Mouse (Mus musculus) embryonic stem cell, embryonic (primary cell): ENCODE data around the gene Aldh3b3.

Source experiments
- CTCF ChIA-PET, 4 experiments: fragments of 300-600 bp in 2 of 4; fragments of 350-600 bp in 2 of 4; sonication (Branson Sonifier 250); formaldehyde crosslinking; loops; one replicate each; lab custom pipeline; 2022; ENCODE audit warnings: inconsistent platforms in 2 of 4; lab: Charles Lee
- POLR2A ChIA-PET, 4 experiments: fragments of 300-600 bp in 2 of 4; fragments of 350-600 bp in 2 of 4; sonication (Branson Sonifier 250); formaldehyde crosslinking; loops; one replicate each; lab custom pipeline; 2022; ENCODE audit warnings: antibody characterized with exemption in 4 of 4, inconsistent platforms in 1 of 4; lab: Charles Lee

Aldh3b3 gene

DNA sequence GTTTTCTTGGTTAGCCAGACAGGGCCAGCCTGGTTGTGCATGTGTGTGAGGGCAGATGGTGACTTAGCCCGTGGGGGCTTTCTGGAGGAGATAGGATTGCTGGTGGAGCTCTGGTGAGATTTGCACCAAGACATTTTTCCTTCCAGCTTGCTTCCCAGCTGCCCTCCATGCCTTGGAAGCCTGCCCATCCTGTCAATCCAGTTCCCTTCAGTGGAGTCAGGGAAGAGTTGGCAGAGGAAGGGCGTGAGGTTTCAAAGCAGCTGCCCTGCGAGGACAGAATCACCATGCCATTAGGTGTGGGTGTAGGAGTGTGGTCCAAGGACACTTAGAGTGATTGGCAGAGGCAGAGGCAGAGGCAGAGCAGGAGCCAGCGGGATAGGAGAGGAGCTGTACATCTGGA, at the start of gene Aldh3b3:
Gene Aldh3b3, plus strand, starts transcription at position 176 of the 400 bp plus-strand sequence.
- ChIA-PET POLR2A (interaction anchor here in 2 of 4 experiments (0.8 to 1.0 kb wide), 2 partner anchors 12 to 14 kb away, joined by 3 to 4 read pairs; partner anchors contain the start of gene Aldh3b2 (in 1 of the 2)), CTCF (interaction anchor here in 3 of 4 experiments (0.6 to 5.6 kb wide), 6 partner anchors 12 to 89 kb away, joined by 3 to 31 read pairs (median 7); no protein-coding TSS in a partner anchor)

GRCm38 (mm10) chr19:3910206-3910605, 48.2 kb upstream of the Aldh3b3 start:
- POLR2A ChIA-PET = interaction anchor here in 2 of 4 experiments (0.7 to 4.0 kb wide), 8 partner anchors 14 to 187 kb away, joined by 3 to 33 read pairs (median 4); partner anchors contain the start of genes Cdk2ap2 (in 1 of the 2) and Chka (in 1 of the 2)
- CTCF ChIA-PET = interaction anchor here in 1 of 4 experiments (1.0 kb wide), 1 partner anchor 19 kb away, joined by 3 read pairs; no protein-coding TSS in a partner anchor

GRCm38 (mm10) chr19:3912337-3913204, 45.9 kb upstream of the Aldh3b3 start, which contains the start of gene Ndufs8:
TSS of gene Ndufs8 (minus strand) at chr19:3912774.
- CTCF ChIA-PET = interaction anchor here in 3 of 4 experiments (0.6 to 1.8 kb wide), 40 partner anchors 8 to 566 kb away, joined by 3 to 15 read pairs (median 4); partner anchors contain the start of genes Aip (in 1 of the 3), Aldh3b1 (in 1 of the 3), Gm49405 (in 1 of the 3) and Gstp2 (in 1 of the 3)
- POLR2A ChIA-PET = interaction anchor here (0.6 to 4.0 kb wide), 119 partner anchors 8 to 899 kb away, joined by 3 to 33 read pairs (median 4); partner anchors contain the start of genes Aldh3b1 (in 4 of the 4), Gm49405 (in 3 of the 4), Nudt8 (in 3 of the 4) and Cdk2ap2 (in 2 of the 4)

DNA sequence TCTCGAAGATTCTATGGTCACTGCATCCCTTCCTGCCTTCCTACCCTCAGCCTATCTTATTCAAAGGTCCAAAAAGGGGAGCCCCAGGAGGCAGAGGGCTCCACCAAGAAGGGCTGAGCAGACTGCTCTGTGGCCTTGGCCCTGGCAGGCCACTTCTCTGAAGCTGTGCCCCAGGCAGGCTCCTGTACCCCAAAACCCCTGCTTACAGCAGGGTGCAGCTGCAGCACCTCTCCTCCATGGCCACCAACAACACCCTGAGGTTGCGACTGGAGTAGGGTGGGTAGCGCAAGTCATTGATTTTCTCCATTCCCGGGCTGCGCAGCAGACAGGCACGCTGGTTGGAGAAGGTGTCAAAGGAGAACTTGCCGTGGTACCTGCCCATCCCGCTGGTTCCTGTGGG, 44.8 kb upstream of the Aldh3b3 start:
- CTCF ChIA-PET = interaction anchor here in 3 of 4 experiments (0.6 to 1.8 kb wide), 10 partner anchors 9 to 195 kb away, joined by 3 to 15 read pairs (median 6); partner anchors contain the start of genes Aldh3b1 (in 1 of the 3) and Gstp2 (in 1 of the 3)

GRCm38 (mm10) chr19:3914535-3914934, 43.9 kb upstream of the Aldh3b3 start:
- ChIA-PET POLR2A (interaction anchor here in 2 of 4 experiments (0.7 to 3.3 kb wide), 10 partner anchors 8 to 206 kb away, joined by 3 to 32 read pairs (median 4); partner anchors contain the start of genes Aldh3b1 (in 2 of the 2) and 1810055G02Rik (in 1 of the 2)), CTCF (interaction anchor here in 2 of 4 experiments (0.6 to 1.4 kb wide), 4 partner anchors 9 to 255 kb away, joined by 3 to 6 read pairs (median 4); partner anchors contain the start of genes Gm49405 (in 1 of the 2) and Nudt8 (in 1 of the 2))

More for the DNA sequence above, 44.8 kb upstream of the Aldh3b3 start:
- POLR2A ChIA-PET = interaction anchor here (0.7 to 4.0 kb wide), 39 partner anchors 10 to 318 kb away, joined by 3 to 33 read pairs (median 6); partner anchors contain the start of genes Aldh3b1 (in 3 of the 4), 1810055G02Rik (in 1 of the 4), Gm49405 (in 1 of the 4) and Gstp3 (in 1 of the 4)

- ChIA-PET CTCF (interaction anchor here in 1 of 4 experiments (1.9 kb wide), 1 partner anchor 64 kb away, joined by 7 read pairs; no protein-coding TSS in a partner anchor), POLR2A (interaction anchor here in 2 of 4 experiments (0.6 to 2.0 kb wide), 10 partner anchors 12 to 337 kb away, joined by 3 to 7 read pairs (median 3); partner anchors contain the start of gene Aldh3b1 (in 1 of the 2))
These were observed 41.7 kb upstream of the Aldh3b3 start for GRCm38 (mm10) chr19:3916727-3917126.

DNA sequence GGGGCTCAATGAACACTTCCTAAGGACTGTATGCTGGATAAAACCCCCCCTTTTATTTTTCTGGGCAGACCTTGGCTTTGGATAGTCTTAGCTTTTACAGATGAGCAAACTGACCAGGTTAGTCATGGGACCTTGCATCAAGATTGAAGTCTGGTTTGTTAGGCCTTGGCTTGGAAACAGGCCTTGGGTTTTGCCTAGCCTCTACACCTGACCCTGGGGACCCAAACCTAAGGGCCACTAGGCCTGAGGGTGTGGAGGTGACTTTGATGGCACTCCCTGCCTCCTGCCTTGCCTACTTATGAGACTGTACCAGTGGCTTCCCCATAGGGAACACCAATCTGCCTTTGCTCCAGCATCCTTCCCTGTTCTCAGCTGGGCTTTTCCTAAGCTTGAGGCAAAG, 38.5 kb upstream of the Aldh3b3 start:
- CTCF ChIA-PET = interaction anchor here in 2 of 4 experiments (0.6 to 1.6 kb wide), 6 partner anchors 15 to 80 kb away, joined by 3 to 7 read pairs (median 3); partner anchors contain the start of genes Gm49405 (in 1 of the 2) and Nudt8 (in 1 of the 2)
- POLR2A ChIA-PET = interaction anchor here in 3 of 4 experiments (0.7 to 2.0 kb wide), 10 partner anchors 10 to 177 kb away, joined by 3 to 8 read pairs (median 3); partner anchors contain the start of genes Aldh3b1 (in 2 of the 3), Cdk2ap2 (in 1 of the 3) and Tcirg1 (in 1 of the 3)

- CTCF ChIA-PET = interaction anchor here (0.5 to 1.8 kb wide), 21 partner anchors 9 to 383 kb away, joined by 3 to 8 read pairs (median 4); partner anchors contain the start of genes Gm49405 (in 1 of the 4), Grk2 (in 1 of the 4), Ndufs8 (in 1 of the 4) and Ndufv1 (in 1 of the 4)
- POLR2A ChIA-PET = interaction anchor here in 3 of 4 experiments (0.6 to 5.1 kb wide), 27 partner anchors 9 to 345 kb away, joined by 3 to 33 read pairs (median 4); partner anchors contain the start of genes Ndufs8 (in 3 of the 3), Acy3 (in 1 of the 3), Cdk2ap2 (in 1 of the 3) and Gstp2 (in 1 of the 3)
These were observed 35.6 kb upstream of the Aldh3b3 start for GRCm38 (mm10) chr19:3922661-3923371.

GRCm38 (mm10) chr19:3923586-3923985, 34.9 kb upstream of the Aldh3b3 start:
- ChIA-PET CTCF (interaction anchor here (0.7 to 1.8 kb wide), 13 partner anchors 8 to 299 kb away, joined by 3 to 8 read pairs (median 4); partner anchors contain the start of genes Gm49405 (in 1 of the 4), Ndufs8 (in 1 of the 4) and Nudt8 (in 1 of the 4)), POLR2A (interaction anchor here in 3 of 4 experiments (0.6 to 5.1 kb wide), 29 partner anchors 9 to 344 kb away, joined by 3 to 33 read pairs (median 4); partner anchors contain the start of genes Ndufs8 (in 3 of the 3), Acy3 (in 1 of the 3), Cdk2ap2 (in 1 of the 3) and Ndufv1 (in 1 of the 3))

- CTCF ChIA-PET = interaction anchor here in 1 of 4 experiments (1.2 to 1.7 kb wide), 4 partner anchors 11 to 76 kb away, joined by 5 to 8 read pairs (median 6); partner anchors contain the start of genes Gm49405, Ndufs8 and Nudt8
These were observed 34.3 kb upstream of the Aldh3b3 start for GRCm38 (mm10) chr19:3924190-3924589.

GRCm38 (mm10) chr19:3924868-3925267, 33.6 kb upstream of the Aldh3b3 start:
- ChIA-PET CTCF (interaction anchor here in 1 of 4 experiments (1.0 kb wide), 1 partner anchor 255 kb away, joined by 5 read pairs; no protein-coding TSS in a partner anchor), POLR2A (interaction anchor here in 2 of 4 experiments (0.6 to 5.1 kb wide), 5 partner anchors 10 to 158 kb away, joined by 3 to 33 read pairs (median 5); partner anchors contain the start of genes Ndufs8 (in 2 of the 2), Kmt5b (in 1 of the 2) and Unc93b1 (in 1 of the 2))

More at GRCm38 (mm10) chr19:3924190-3924589, 34.3 kb upstream of the Aldh3b3 start:
- POLR2A ChIA-PET = interaction anchor here in 3 of 4 experiments (0.6 to 5.1 kb wide), 17 partner anchors 8 to 245 kb away, joined by 3 to 33 read pairs (median 4); partner anchors contain the start of genes Ndufs8 (in 3 of the 3), Acy3 (in 1 of the 3), Kmt5b (in 1 of the 3) and Ndufv1 (in 1 of the 3)

DNA sequence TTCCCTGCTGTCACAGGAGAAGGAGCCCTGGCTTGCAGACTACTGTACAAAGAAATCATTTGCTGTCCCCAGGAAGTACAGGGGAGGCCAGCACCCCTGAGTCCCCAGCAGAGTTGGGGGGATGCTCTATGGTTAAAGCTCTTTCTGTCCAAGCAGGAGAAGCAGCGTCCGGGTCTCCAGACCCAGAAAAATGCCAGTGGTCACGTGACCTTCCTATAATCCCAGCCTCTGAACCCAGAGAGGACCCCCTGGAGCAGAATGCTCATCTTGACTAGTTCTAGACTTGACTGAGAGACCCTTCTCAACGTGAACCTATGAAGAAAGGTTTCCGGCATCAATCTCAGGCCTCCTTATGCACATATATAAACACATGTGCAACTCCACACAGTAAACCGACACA, 32.6 kb upstream of the Aldh3b3 start:
- POLR2A ChIA-PET = interaction anchor here in 2 of 4 experiments (1.0 to 5.1 kb wide), 6 partner anchors 9 to 63 kb away, joined by 3 to 33 read pairs (median 5); partner anchors contain the start of genes Ndufs8 (in 2 of the 2) and Unc93b1 (in 1 of the 2)
- CTCF ChIA-PET = interaction anchor here in 2 of 4 experiments (0.7 to 1.0 kb wide), 2 partner anchors 21 to 256 kb away, joined by 3 to 5 read pairs; no protein-coding TSS in a partner anchor

DNA sequence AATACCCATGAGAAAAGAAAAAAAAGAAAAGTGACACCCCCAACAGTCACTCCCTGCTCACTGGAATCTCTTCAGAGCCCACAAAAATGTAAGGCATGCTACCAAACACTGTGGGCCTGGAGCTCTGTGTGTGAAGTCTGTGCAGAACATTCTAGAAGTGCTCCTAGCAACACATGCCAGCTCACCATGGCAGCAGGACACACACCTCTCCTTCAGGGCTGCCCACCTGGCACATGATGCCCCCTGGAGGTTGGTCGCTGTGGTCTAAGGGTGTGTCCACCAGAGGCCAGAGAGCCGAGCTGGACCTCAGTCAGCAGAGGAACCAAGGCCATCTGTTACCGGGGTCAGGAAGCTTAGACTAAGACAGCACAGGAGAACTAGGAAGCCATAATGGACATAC, 32.2 kb upstream of the Aldh3b3 start:
- ChIA-PET POLR2A (interaction anchor here in 2 of 4 experiments (1.0 to 5.1 kb wide), 5 partner anchors 9 to 64 kb away, joined by 3 to 33 read pairs (median 5); partner anchors contain the start of genes Ndufs8 (in 2 of the 2) and Unc93b1 (in 1 of the 2)), CTCF (interaction anchor here in 1 of 4 experiments (0.7 kb wide), 1 partner anchor 21 kb away, joined by 3 read pairs; no protein-coding TSS in a partner anchor)

DNA sequence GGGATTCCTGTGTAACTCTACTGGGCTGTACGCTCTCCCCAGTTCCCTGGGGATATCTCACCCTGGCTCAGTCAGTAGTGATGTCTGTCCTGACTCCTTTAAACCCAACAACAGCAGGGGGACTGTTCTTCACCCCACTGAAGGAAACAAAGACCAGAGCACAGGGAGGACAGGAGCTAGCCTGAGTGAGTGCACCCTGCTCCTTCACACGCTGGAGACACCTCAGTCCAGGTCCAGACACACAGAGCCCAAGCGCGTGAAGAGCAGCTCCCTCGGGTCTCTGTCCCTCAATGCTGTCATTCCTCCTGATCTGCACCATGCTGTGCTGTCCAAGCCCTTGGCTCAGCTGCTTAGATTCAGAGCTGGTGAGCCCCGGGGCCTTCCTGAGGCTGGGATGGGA, 31.8 kb upstream of the Aldh3b3 start:
- POLR2A ChIA-PET = interaction anchor here in 2 of 4 experiments (1.0 to 5.1 kb wide), 5 partner anchors 9 to 64 kb away, joined by 3 to 33 read pairs (median 5); partner anchors contain the start of gene Ndufs8 (in 2 of the 2)
- CTCF ChIA-PET = interaction anchor here in 1 of 4 experiments (3.6 kb wide), 1 partner anchor 54 kb away, joined by 8 read pairs; no protein-coding TSS in a partner anchor

GRCm38 (mm10) chr19:3927989-3928388, 30.5 kb upstream of the Aldh3b3 start:
- POLR2A ChIA-PET = interaction anchor here in 3 of 4 experiments (0.9 to 1.9 kb wide), 5 partner anchors 10 to 886 kb away, joined by 3 to 7 read pairs (median 4); partner anchors contain the start of genes Cdk2ap2 (in 1 of the 3), Chka (in 1 of the 3) and Gstp2 (in 1 of the 3)

More at GRCm38 (mm10) chr19:3927989-3928388, 30.5 kb upstream of the Aldh3b3 start:
- CTCF ChIA-PET = interaction anchor here in 2 of 4 experiments (0.7 to 3.6 kb wide), 6 partner anchors 32 to 300 kb away, joined by 3 to 8 read pairs (median 3); no protein-coding TSS in a partner anchor
